Mouse (Mus musculus): ENCODE data around the gene Ust. TPM values are rescaled to one million over a fixed set of nuclear protein-coding genes. Genes with fewer than 3 reads are reported as not detected.

Ust gene
- polyA plus RNA-seq, 1 experiment from 2014 or later = 9.0 TPM

DNA sequence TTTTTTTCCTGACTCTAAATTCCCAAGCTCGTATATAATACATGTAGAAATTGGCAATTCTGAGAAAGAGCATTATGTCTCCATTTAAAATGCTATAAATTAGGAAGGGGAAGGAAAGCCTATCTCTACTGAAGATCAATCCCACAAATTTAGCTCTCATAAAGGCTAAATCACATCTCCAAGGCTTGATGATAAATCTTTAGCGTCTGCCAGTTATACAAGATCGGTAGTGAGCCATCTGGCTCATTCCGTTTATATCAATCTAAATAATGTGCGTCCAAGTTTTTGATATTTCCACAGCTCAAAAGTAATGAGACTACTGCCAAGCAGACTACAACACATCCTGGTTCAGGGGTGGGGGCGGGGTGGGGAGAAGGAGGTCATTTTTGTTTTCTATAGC is 6.4 kb downstream of the Ust start:
- ATAC-seq (ENCODE audit: low FRiP score, low TSS enrichment) = no peak
- no peak overlapping the region for H3K9ac ChIP-seq (ENCODE audit: low read depth, low read length)
- H3K27me3 ChIP-seq (ENCODE audit: control insufficient read depth, insufficient read depth, low read length) = no peaks in the 10 kb centered on the region
- no peak overlapping the region for H3K27ac ChIP-seq (ENCODE audit: low read depth, low read length)
- H3K4me3 ChIP-seq (ENCODE audit: low read length) = no peak overlapping the region
- H3K4me2 ChIP-seq (replicated peaks; ENCODE audit: low read depth, low read length) = no peak overlapping the region
- peaks cover 4% of the 10 kb centered on the region for H3K4me1 ChIP-seq (ENCODE audit: control insufficient read depth, insufficient read depth, low read length)
- 81% methylated on average over 6 of the region's 6 CpGs for WGBS
- H3K36me3 ChIP-seq (ENCODE audit: control insufficient read depth, insufficient read depth, low read length) = no peaks in the 10 kb centered on the region
- no peaks in the 10 kb centered on the region for H3K9me3 ChIP-seq (ENCODE audit: control insufficient read depth, low read length)

DNA sequence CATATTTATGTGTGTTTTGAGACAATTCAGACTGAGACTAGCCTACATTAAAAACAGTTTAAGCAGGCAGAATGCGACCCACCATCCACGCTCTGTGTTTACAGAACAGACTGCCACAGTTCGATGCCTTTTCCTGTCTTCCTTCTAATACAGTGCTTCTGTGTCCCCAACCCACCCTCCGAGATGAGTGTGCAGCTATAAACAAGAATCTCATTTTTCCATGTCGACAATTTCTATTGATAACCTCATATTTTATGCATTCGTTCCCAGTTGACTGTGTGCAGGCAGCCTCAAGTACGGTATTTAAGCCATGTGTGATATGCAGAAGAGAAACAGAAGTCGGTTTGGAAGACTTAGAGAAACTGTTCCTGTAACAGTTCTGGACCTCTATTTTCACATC is 6.9 kb downstream of the Ust start:
- H3K9me3 ChIP-seq (ENCODE audit: control insufficient read depth, low read length) = no peaks in the 10 kb centered on the region
- H3K27ac ChIP-seq (ENCODE audit: low read depth, low read length) = no peak overlapping the region
- ATAC-seq (ENCODE audit: low FRiP score, low TSS enrichment) = no peak
- 48% methylated on average over 8 of the region's 8 CpGs for WGBS
- no peak overlapping the region for H3K4me3 ChIP-seq (ENCODE audit: low read length)
- H3K4me1 ChIP-seq (ENCODE audit: control insufficient read depth, insufficient read depth, low read length) = peaks cover 4% of the 10 kb centered on the region; the same call in 1 of the 2 replicates
- H3K36me3 ChIP-seq (ENCODE audit: control insufficient read depth, insufficient read depth, low read length) = no peaks in the 10 kb centered on the region
- H3K4me2 ChIP-seq (replicated peaks; ENCODE audit: low read depth, low read length) = no peak overlapping the region
- H3K27me3 ChIP-seq (ENCODE audit: control insufficient read depth, insufficient read depth, low read length) = no peaks in the 10 kb centered on the region
- no peak overlapping the region for H3K9ac ChIP-seq (ENCODE audit: low read depth, low read length)

DNA sequence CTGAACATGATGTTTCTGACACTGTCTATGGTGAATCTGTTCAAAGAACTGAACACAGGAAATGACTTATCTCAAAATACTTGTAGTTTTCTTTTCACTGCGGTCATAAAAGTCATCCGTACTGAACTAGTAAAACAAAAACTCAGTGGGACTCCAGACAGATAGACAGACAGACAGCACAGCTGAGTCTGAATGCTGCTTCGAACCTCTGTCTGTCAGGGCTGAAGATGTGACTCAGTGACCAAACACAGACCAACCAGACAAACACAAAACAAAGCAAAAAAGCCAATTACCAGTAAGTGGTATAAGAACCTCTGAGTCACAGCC is 12.4 kb downstream of the Ust start:
- Histone ChIP-seq H3K27me3 (ENCODE audit: control insufficient read depth, insufficient read depth, low read length) (no peaks in the 10 kb centered on the region), H3K4me2 (replicated peaks; ENCODE audit: low read depth, low read length) (no peak overlapping the region), H3K36me3 (ENCODE audit: control insufficient read depth, insufficient read depth, low read length) (no peaks in the 10 kb centered on the region), H3K4me1 (ENCODE audit: control insufficient read depth, insufficient read depth, low read length) (peaks cover 10% of the 10 kb centered on the region), H3K27ac (ENCODE audit: low read depth, low read length) (no peak overlapping the region), H3K9me3 (ENCODE audit: control insufficient read depth, low read length) (no peaks in the 10 kb centered on the region), H3K4me3 (ENCODE audit: low read length) (no peak overlapping the region), H3K9ac (ENCODE audit: low read depth, low read length) (no peak overlapping the region)
- whole genome bisulfite sequencing = 43% methylated on average over 3 of the region's 3 CpGs
- no peak for ATAC-seq (ENCODE audit: low FRiP score, low TSS enrichment)

DNA sequence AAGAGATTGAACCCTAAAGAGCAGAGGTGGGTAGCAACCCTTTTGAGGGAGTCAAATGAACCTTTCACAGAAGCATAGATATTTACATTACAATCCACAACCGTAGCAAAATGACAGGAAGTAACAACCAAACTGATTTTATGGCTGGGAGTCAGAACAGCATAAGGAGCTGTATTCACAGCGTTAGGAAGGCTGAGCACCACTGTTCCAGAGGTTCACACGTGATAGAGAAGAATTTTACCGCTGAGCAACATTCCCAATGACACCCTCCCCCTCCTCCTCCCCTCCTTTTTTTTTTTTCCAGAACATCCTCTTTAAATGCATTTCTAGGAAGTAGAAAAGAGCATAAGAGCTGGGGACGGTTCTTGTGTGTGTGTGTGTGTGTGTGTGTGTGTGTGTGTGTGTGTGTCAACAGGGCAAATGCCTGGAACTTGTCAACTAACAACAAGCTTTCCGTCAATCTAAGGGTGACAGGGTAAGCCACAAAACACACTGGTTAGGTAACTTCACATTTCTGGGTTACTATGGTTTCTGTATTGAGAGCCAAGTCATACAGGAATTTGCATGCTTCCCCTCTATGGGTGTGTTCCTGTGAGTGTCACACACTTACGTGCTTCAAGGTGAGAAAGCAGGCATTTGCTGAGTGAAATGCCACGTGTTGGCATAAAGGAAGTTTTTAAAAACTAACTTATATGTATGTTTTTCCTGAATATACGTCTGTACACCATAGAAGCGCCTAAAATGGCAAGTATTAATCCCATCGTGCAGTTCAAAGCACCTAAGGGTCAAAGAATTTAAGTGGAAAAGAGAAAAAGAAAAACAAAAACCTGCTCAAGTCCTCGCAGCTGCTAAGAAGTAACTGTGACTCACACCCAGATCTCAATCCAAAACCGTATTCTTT is 13.0 kb downstream of the Ust start:
- WGBS = 42% methylated on average over 13 of the region's 13 CpGs
- H3K36me3 ChIP-seq (ENCODE audit: control insufficient read depth, insufficient read depth, low read length) = no peaks in the 10 kb centered on the region

DNA sequence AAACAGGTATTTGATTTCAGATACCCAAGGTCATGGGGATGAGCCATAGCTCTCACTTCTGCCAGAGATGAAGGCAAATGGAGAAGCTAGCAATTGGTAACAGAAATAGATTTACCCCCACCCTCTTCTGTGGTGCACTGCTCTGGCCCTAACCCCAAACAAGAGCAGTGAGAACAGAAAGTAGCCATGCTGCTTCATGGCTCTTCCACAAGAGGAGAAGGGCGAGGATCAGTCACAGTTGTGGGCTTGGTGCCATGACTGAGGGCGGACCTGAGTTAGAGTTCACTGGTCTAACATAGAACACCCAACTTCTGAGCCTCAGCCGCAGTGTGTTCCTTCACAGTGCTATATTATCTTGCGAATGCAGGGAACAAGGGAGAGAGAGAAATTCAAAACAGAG is 13.8 kb downstream of the Ust start:
- no peak for ATAC-seq (ENCODE audit: low FRiP score, low TSS enrichment)
- Histone ChIP-seq H3K27ac (ENCODE audit: low read depth, low read length) (no peak overlapping the region), H3K9ac (ENCODE audit: low read depth, low read length) (no peak overlapping the region), H3K4me3 (ENCODE audit: low read length) (no peak overlapping the region), H3K27me3 (ENCODE audit: control insufficient read depth, insufficient read depth, low read length) (no peaks in the 10 kb centered on the region), H3K4me1 (ENCODE audit: control insufficient read depth, insufficient read depth, low read length) (peaks cover 10% of the 10 kb centered on the region), H3K4me2 (replicated peaks; ENCODE audit: low read depth, low read length) (no peak overlapping the region), H3K9me3 (ENCODE audit: control insufficient read depth, low read length) (no peaks in the 10 kb centered on the region), H3K36me3 (ENCODE audit: control insufficient read depth, insufficient read depth, low read length) (no peaks in the 10 kb centered on the region)
- 87% methylated on average over 4 of the region's 4 CpGs for WGBS

More for the DNA sequence above, 13.0 kb downstream of the Ust start:
- Histone ChIP-seq H3K27me3 (ENCODE audit: control insufficient read depth, insufficient read depth, low read length) (no peaks in the 10 kb centered on the region), H3K4me3 (ENCODE audit: low read length) (no peak overlapping the region), H3K4me2 (replicated peaks; ENCODE audit: low read depth, low read length) (no peak overlapping the region), H3K4me1 (ENCODE audit: control insufficient read depth, insufficient read depth, low read length) (peaks cover 10% of the 10 kb centered on the region), H3K9ac (ENCODE audit: low read depth, low read length) (no peak overlapping the region), H3K9me3 (ENCODE audit: control insufficient read depth, low read length) (no peaks in the 10 kb centered on the region), H3K27ac (ENCODE audit: low read depth, low read length) (no peak overlapping the region)
- ATAC-seq (ENCODE audit: low FRiP score, low TSS enrichment) = no peak

DNA sequence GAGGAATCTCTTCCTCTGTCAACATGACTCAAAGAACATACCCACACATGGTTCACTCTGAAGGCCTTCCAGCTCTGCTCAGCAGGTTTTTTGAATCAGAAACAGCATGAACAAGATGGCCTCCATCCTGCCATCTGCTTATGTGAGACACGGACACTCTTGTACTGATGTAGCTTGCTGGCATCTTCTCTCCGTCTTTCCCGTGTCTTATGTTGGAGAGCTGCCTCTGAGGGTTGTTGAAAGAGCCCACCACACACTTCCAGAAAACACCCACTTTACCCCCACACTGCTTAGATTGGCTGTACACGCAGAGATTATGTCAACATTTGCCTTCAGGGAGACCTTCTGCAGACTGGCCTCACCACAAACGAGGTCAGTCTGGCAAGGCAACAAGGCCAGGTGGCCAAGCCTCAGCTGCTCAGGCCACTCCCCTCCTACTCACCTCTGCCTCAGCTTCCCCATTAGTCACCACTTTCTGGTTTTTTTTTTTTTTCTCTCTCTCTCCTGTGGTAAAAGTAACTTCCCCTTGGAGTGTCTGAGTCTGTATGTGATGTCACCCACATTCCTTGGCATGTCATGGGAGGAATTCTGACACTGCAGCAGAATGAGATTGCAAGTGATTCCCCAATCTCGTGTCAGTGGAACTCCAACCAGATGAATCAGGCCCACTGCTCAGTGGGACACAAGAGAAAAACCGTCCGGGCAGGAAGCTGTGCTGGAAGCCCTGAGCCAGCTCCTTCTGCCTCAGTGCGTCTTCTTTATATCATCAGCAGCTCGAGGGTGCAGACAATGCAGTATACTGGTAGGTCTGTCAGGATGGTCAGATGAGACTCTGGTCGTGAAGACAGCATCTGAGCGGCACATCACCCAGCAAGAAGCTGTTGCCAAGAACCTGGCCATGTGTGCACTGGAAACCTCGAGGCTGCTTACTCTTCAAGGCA is 19.4 kb downstream of the Ust start:
- Histone ChIP-seq H3K36me3 (ENCODE audit: control insufficient read depth, insufficient read depth, low read length) (no peaks in the 10 kb centered on the region), H3K4me1 (ENCODE audit: control insufficient read depth, insufficient read depth, low read length) (peaks cover 14% of the 10 kb centered on the region), H3K4me3 (ENCODE audit: low read length) (no peak overlapping the region), H3K9me3 (ENCODE audit: control insufficient read depth, low read length) (no peaks in the 10 kb centered on the region), H3K27me3 (ENCODE audit: control insufficient read depth, insufficient read depth, low read length) (no peaks in the 10 kb centered on the region), H3K4me2 (replicated peaks; ENCODE audit: low read depth, low read length) (no peak overlapping the region), H3K27ac (ENCODE audit: low read depth, low read length) (no peak overlapping the region), H3K9ac (ENCODE audit: low read depth, low read length) (no peak overlapping the region)
- WGBS = 70% methylated on average over 13 of the region's 13 CpGs
- ATAC-seq (ENCODE audit: low FRiP score, low TSS enrichment) = no peak

DNA sequence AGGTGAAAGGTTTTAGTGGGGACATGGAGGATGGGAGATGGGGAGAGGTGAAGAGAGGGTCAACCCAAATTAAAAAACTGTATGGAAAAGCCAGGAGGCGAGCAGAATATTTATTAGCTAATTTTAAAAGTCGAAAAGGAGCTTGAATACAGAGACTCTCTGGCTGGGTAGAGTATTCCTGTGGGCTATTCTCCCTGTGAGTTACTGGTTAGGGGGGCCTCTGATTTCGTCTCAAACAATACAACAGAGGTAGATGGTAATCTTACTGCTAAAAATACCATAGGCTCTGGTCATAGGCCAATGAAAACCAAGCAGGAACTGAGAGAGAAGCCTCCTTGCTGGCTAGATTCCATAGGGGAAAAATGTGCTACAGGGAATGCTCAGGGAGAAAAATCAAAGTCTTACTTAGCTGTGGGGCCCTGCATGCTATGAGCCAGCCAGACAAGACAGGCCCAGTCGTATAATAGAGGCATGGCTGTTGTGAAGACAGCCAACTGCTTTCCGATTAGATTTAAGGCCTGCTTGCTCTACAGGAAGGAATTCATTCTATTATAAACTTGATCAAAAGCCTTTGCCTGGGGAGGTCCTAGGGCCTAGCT is 23.0 kb downstream of the Ust start:
- Histone ChIP-seq H3K9ac (ENCODE audit: low read depth, low read length) (no peak overlapping the region), H3K4me1 (ENCODE audit: control insufficient read depth, insufficient read depth, low read length) (peaks cover 11% of the 10 kb centered on the region), H3K27me3 (ENCODE audit: control insufficient read depth, insufficient read depth, low read length) (no peaks in the 10 kb centered on the region), H3K4me3 (ENCODE audit: low read length) (no peak overlapping the region), H3K4me2 (replicated peaks; ENCODE audit: low read depth, low read length) (no peak overlapping the region), H3K27ac (ENCODE audit: low read depth, low read length) (no peak overlapping the region), H3K9me3 (ENCODE audit: control insufficient read depth, low read length) (no peaks in the 10 kb centered on the region), H3K36me3 (ENCODE audit: control insufficient read depth, insufficient read depth, low read length) (no peaks in the 10 kb centered on the region)
- ATAC-seq (ENCODE audit: low FRiP score, low TSS enrichment) = peak; percentile 66; the same call in 1 of the 2 replicates
- WGBS = 39% methylated on average over 5 of the region's 5 CpGs

DNA sequence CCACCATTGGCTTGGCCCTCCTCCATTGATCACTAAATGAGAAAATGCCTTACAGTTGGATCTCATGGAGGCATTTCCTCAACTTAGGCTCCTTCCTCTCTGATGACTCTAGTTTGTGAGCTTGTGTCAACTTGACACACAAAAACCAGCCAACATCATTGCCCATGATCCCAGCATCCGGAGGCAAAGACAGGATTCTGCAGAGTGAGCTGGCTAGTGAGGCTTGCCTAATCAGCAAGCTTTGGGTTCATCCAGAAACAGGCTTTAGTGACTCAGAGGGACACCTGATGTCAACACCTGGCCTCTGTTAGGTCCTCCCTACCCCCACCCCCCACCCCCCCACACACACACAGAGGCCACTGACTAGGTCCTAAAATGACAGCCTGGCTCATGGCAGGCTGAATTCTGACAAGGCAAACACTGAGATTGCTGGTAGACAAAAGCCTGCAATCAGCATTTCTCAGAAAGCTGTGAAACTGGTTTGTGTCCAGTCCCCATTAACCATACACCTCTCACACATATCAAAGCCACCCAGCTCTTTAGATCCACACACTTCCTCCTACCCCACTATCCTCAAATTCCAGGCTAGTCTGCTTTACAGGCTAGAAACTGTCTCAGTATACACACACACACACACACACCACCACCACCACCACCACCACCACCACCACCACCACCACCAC is 26.6 kb downstream of the Ust start:
- Histone ChIP-seq H3K9me3 (ENCODE audit: control insufficient read depth, low read length) (no peaks in the 10 kb centered on the region), H3K27ac (ENCODE audit: low read depth, low read length) (no peak overlapping the region), H3K4me1 (ENCODE audit: control insufficient read depth, insufficient read depth, low read length) (peaks cover 11% of the 10 kb centered on the region), H3K36me3 (ENCODE audit: control insufficient read depth, insufficient read depth, low read length) (no peaks in the 10 kb centered on the region), H3K9ac (ENCODE audit: low read depth, low read length) (no peak overlapping the region), H3K4me3 (ENCODE audit: low read length) (no peak overlapping the region), H3K4me2 (replicated peaks; ENCODE audit: low read depth, low read length) (no peak overlapping the region), H3K27me3 (ENCODE audit: control insufficient read depth, insufficient read depth, low read length) (no peaks in the 10 kb centered on the region)
- no peak for ATAC-seq (ENCODE audit: low FRiP score, low TSS enrichment)
- WGBS = 90% methylated on average over 1 of the region's 1 CpGs
